Mouse (Mus musculus) hindbrain, embryonic 16.5 days (tissue): ENCODE results near the gene En1. TPM values are rescaled to one million over a fixed set of nuclear protein-coding genes. Genes with fewer than 3 reads are reported as not detected.

Experiments used
- ATAC-seq: fragments of 200-750 bp; cut with Nextera tagmentation; 2 replicates; pipeline ENCODE4 v1.8.0; 2017; ENCODE audit warnings: moderate TSS enrichment, moderate library complexity
- H3K27ac ChIP-seq: fragments of 300-500 bp; sonication (generic); 2 replicates; pipeline ENCODE4 v1.5.1; 2014; ENCODE audit warnings: low read depth, mild to moderate bottlenecking, control low read depth, low read length, moderate library complexity
- H3K27me3 ChIP-seq: fragments of 300-500 bp; sonication (generic); replicated peaks from 2 replicates; pipeline ENCODE4 v1.6.1; 2014; ENCODE audit warnings: low read length; ENCODE audit not compliant: control insufficient read depth, insufficient read depth
- H3K36me3 ChIP-seq: fragments of 300-500 bp; sonication (generic); 2 replicates; pipeline ENCODE4 v1.6.1; 2014; ENCODE audit warnings: mild to moderate bottlenecking, low read length, moderate library complexity, mixed read lengths; ENCODE audit not compliant: control insufficient read depth, insufficient read depth
- H3K4me1 ChIP-seq: fragments of 300-500 bp; sonication (generic); 2 replicates; pipeline ENCODE4 v1.6.1; 2014; ENCODE audit warnings: low read depth, low read length; ENCODE audit not compliant: control insufficient read depth, insufficient read depth
- H3K4me2 ChIP-seq: fragments of 300-500 bp; sonication (generic); 2 replicates; pipeline ENCODE4 v1.6.1; 2014; ENCODE audit warnings: mild to moderate bottlenecking, low read length, control low read depth, moderate library complexity
- H3K4me3 ChIP-seq: fragments of 300-500 bp; sonication (generic); 2 replicates; pipeline ENCODE4 v1.5.1; 2014; ENCODE audit warnings: mild to moderate bottlenecking, low read length, control low read depth, moderate library complexity
- H3K9ac ChIP-seq: fragments of 300-500 bp; sonication (generic); 2 replicates; pipeline ENCODE4 v1.6.1; 2014; ENCODE audit warnings: low read depth, mild to moderate bottlenecking, control low read depth, low read length, moderate library complexity
- H3K9me3 ChIP-seq: fragments of 300-500 bp; sonication (generic); 2 replicates; pipeline ENCODE4 v1.6.1; 2014; ENCODE audit warnings: mild to moderate bottlenecking, low read length, moderate library complexity; ENCODE audit not compliant: control insufficient read depth
- WGBS: fragments of 180-500 bp; shearing (Covaris S2); extraction: QIAGEN DNeasy Blood & Tissue Kit; methylation state at CpG from one replicate; pipeline ENCODE4 v1.1.7; 2014; 5-methylcytosine and 5-hydroxymethylcytosine counted together
- polyA plus RNA-seq: library from polyadenylated mRNA; unstranded; fragments of >200 nt; fragmentation: Nextera tagmentation; extraction: Ambion mirVana; gene quantifications from 2 replicates; pipeline ENCODE4 v1.2.1, GENCODE M21; 2015

Gene En1
- polyA plus RNA-seq, 1 experiment from 2014 or later: 3.1 TPM

GRCm38 (mm10) chr1:120587960-120588359 lies 14.3 kb upstream of the En1 start:
- no peak overlapping the region for H3K9ac ChIP-seq
- 74% methylated on average over 4 of the region's 4 CpGs for WGBS
- no peaks in the 10 kb centered on the region for H3K4me1 ChIP-seq
- no peaks in the 10 kb centered on the region for H3K9me3 ChIP-seq
- no peaks in the 10 kb centered on the region for H3K36me3 ChIP-seq
- no peak overlapping the region for H3K27ac ChIP-seq
- no peak overlapping the region for H3K4me2 ChIP-seq
- ATAC-seq: no peak
- H3K4me3 ChIP-seq: no peak overlapping the region
- peaks cover 27% of the 10 kb centered on the region for H3K27me3 ChIP-seq

GRCm38 (mm10) chr1:120588362-120589027 lies 13.7 kb upstream of the En1 start:
- Histone ChIP-seq H3K4me1 (no peaks in the 10 kb centered on the region), H3K9ac (no peak overlapping the region), H3K36me3 (no peaks in the 10 kb centered on the region), H3K27me3 (peaks cover 32% of the 10 kb centered on the region), H3K4me3 (no peak overlapping the region), H3K27ac (no peak overlapping the region), H3K9me3 (no peaks in the 10 kb centered on the region), H3K4me2 (no peak overlapping the region)
- 80% methylated on average over 6 of the region's 6 CpGs for WGBS
- no peak for ATAC-seq

GRCm38 (mm10) chr1:120593236-120593919 lies 8.8 kb upstream of the En1 start:
- WGBS: 19% methylated on average over 8 of the region's 8 CpGs
- Histone ChIP-seq H3K4me3 (no peak overlapping the region), H3K9ac (no peak overlapping the region), H3K4me1 (peaks cover 3% of the 10 kb centered on the region; the same call in 1 of the 2 replicates), H3K27me3 (peaks cover 67% of the 10 kb centered on the region), H3K36me3 (no peaks in the 10 kb centered on the region), H3K9me3 (0 out of 2 replicates have a peak, but pooled peaks cover 2% of the 10 kb centered on the region), H3K4me2 (no peak overlapping the region), H3K27ac (no peak overlapping the region)
- ATAC-seq: no peak

- Histone ChIP-seq H3K9ac (no peak overlapping the region), H3K4me1 (peaks cover 3% of the 10 kb centered on the region; the same call in 1 of the 2 replicates), H3K4me2 (peak overlapping the region; percentile 22), H3K27ac (no peak overlapping the region), H3K36me3 (no peaks in the 10 kb centered on the region), H3K9me3 (0 out of 2 replicates have a peak, but pooled peaks cover 2% of the 10 kb centered on the region), H3K27me3 (peaks cover 64% of the 10 kb centered on the region), H3K4me3 (no peak overlapping the region)
- ATAC-seq: peak; percentile 49; the same call in 1 of the 2 replicates
- WGBS: 4% methylated on average over 8 of the region's 8 CpGs
Measured at GRCm38 (mm10) chr1:120594603-120595002, 7.6 kb upstream of the En1 start.

GRCm38 (mm10) chr1:120595471-120596240 lies 6.6 kb upstream of the En1 start:
- peak overlapping the region; percentile 47 for H3K4me2 ChIP-seq
- peak overlapping the region; percentile 33 for H3K4me3 ChIP-seq
- H3K36me3 ChIP-seq: no peaks in the 10 kb centered on the region
- 0 out of 2 replicates have a peak, but pooled peaks cover 2% of the 10 kb centered on the region for H3K9me3 ChIP-seq
- H3K4me1 ChIP-seq: peaks cover 3% of the 10 kb centered on the region
- H3K9ac ChIP-seq: no peak overlapping the region
- WGBS: 4% methylated on average over 17 of the region's 17 CpGs
- peaks cover 61% of the 10 kb centered on the region for H3K27me3 ChIP-seq
- no peak overlapping the region for H3K27ac ChIP-seq
- no peak for ATAC-seq

- no peak for ATAC-seq
- WGBS: under 1% methylated on average over 21 of the region's 21 CpGs
- peak overlapping the region; percentile 28 for H3K9ac ChIP-seq
- 0 out of 2 replicates have a peak, but pooled peaks cover 2% of the 10 kb centered on the region for H3K9me3 ChIP-seq
- H3K4me3 ChIP-seq: peak overlapping the region; percentile 33
- H3K4me2 ChIP-seq: peak overlapping the region; percentile 47
- peaks cover 3% of the 10 kb centered on the region for H3K4me1 ChIP-seq
- H3K27ac ChIP-seq: no peak overlapping the region
- no peaks in the 10 kb centered on the region for H3K36me3 ChIP-seq
- H3K27me3 ChIP-seq: peaks cover 55% of the 10 kb centered on the region
Measured at GRCm38 (mm10) chr1:120596319-120596718, 5.9 kb upstream of the En1 start.

- Histone ChIP-seq H3K27ac (no peak overlapping the region), H3K4me2 (peak overlapping the region; percentile 47)
- ATAC-seq: no peak
Measured at GRCm38 (mm10) chr1:120596784-120597183, 5.4 kb upstream of the En1 start.

GRCm38 (mm10) chr1:120597271-120597670 lies 4.9 kb upstream of the En1 start:
- peak overlapping the region; percentile 32; the same call in 1 of the 2 replicates for H3K9ac ChIP-seq
- WGBS: 4% methylated on average over 11 of the region's 11 CpGs

More at GRCm38 (mm10) chr1:120596784-120597183, 5.4 kb upstream of the En1 start:
- Histone ChIP-seq H3K4me3 (peak overlapping the region; percentile 33), H3K9me3 (0 out of 2 replicates have a peak, but pooled peaks cover 2% of the 10 kb centered on the region), H3K27me3 (peaks cover 52% of the 10 kb centered on the region), H3K36me3 (no peaks in the 10 kb centered on the region), H3K4me1 (peaks cover 3% of the 10 kb centered on the region), H3K9ac (peak overlapping the region; percentile 28; the same call in 1 of the 2 replicates)
- WGBS: under 1% methylated on average over 19 of the region's 19 CpGs

More at GRCm38 (mm10) chr1:120597271-120597670, 4.9 kb upstream of the En1 start:
- Histone ChIP-seq H3K9me3 (0 out of 2 replicates have a peak, but pooled peaks cover 2% of the 10 kb centered on the region), H3K4me2 (peak overlapping the region; percentile 47), H3K27ac (no peak overlapping the region; the same call in 1 of the 2 replicates), H3K4me1 (peaks cover 3% of the 10 kb centered on the region), H3K4me3 (peak overlapping the region; percentile 33), H3K36me3 (no peaks in the 10 kb centered on the region), H3K27me3 (peaks cover 50% of the 10 kb centered on the region)
- no peak for ATAC-seq
